Mouse (Mus musculus): ENCODE results near the gene Dcakd.

GRCm38 (mm10) chr11:103074121-103074650 lies 46.1 kb upstream of the Dcakd start:
- no peak for TF ChIP-seq POLR2A (IDR thresholded peaks at IDR 0.05; ENCODE audit: borderline replicate concordance, insufficient read depth, low read length)
- no peak for TF ChIP-seq CTCF (IDR thresholded peaks at IDR 0.05; ENCODE audit: borderline replicate concordance, insufficient read depth, low read depth, low read length)

Measured in cerebellum, adult 2 months (tissue).